Mouse (Mus musculus) granulocyte monocyte progenitor cell, adult 5-6 weeks (primary cell): Measurements from ENCODE around the gene Csnk2a2. TPM values are rescaled to one million over a fixed set of nuclear protein-coding genes. Genes with fewer than 3 reads are reported as not detected.
A peak's percentile ranks its signal among the peaks of the same experiment; 100 is the strongest.

Source experiments
- ATAC-seq: replicated peaks from 2 replicates; pipeline ENCODE4 v1.8.0; 2016; ENCODE audit warnings: mild to moderate bottlenecking, moderate TSS enrichment, inconsistent platforms; ENCODE audit not compliant: poor library complexity, severe bottlenecking
- total RNA-seq, 2 experiments: library from RNA; stranded (forward) in 1 of 2; stranded (reverse) in 1 of 2; fragments of 200-712, 200-1000 nt in 1 of 2; fragments of >200 nt in 1 of 2; fragmentation: Nextera tagmentation in 1 of 2; gene quantifications; 2 replicates each; pipeline ENCODE4 v1.2.3; 2014 to 2017

Gene Csnk2a2
- total RNA-seq (2014; fragmentation: Nextera tagmentation) (78.4 and 99.4 TPM in 2 replicates), total RNA-seq (2017) (22.6 and 43.6 TPM in 2 replicates)

GRCm38 (mm10) chr8:95490006-95490405, at the start of gene Csnk2a2:
Gene Csnk2a2, minus strand, starts transcription at chr8:95490039.
- ATAC-seq, result no peak

GRCm38 (mm10) chr8:95539487-95539886, 49.6 kb upstream of the Csnk2a2 start:
- ATAC-seq, result no peak

GRCm38 (mm10) chr8:95533584-95534387, 43.9 kb upstream of the Csnk2a2 start, which contains the start of gene Ccdc113:
Gene Ccdc113, plus strand, starts transcription at chr8:95534085.
- peak; percentile 87 for ATAC-seq

GRCm38 (mm10) chr8:95532206-95532605, 42.4 kb upstream of the Csnk2a2 start:
- no peak for ATAC-seq

GRCm38 (mm10) chr8:95528750-95529310, 39.0 kb upstream of the Csnk2a2 start:
- no peak for ATAC-seq

GRCm38 (mm10) chr8:95528194-95528593, 38.4 kb upstream of the Csnk2a2 start:
- ATAC-seq, result no peak

GRCm38 (mm10) chr8:95523991-95524390, 34.2 kb upstream of the Csnk2a2 start:
- no peak for ATAC-seq

GRCm38 (mm10) chr8:95516928-95517327, 27.1 kb upstream of the Csnk2a2 start:
- no peak for ATAC-seq

- ATAC-seq, result no peak
These were observed 23.4 kb upstream of the Csnk2a2 start for GRCm38 (mm10) chr8:95513219-95513618.

- no peak for ATAC-seq
These were observed 22.4 kb upstream of the Csnk2a2 start for GRCm38 (mm10) chr8:95512257-95512656.

GRCm38 (mm10) chr8:95506245-95506644, 16.4 kb upstream of the Csnk2a2 start:
- no peak for ATAC-seq

GRCm38 (mm10) chr8:95505606-95506005, 15.8 kb upstream of the Csnk2a2 start:
- ATAC-seq, result no peak

- no peak for ATAC-seq
These were observed 15.0 kb upstream of the Csnk2a2 start for GRCm38 (mm10) chr8:95504835-95505234.

GRCm38 (mm10) chr8:95502431-95502830, 12.6 kb upstream of the Csnk2a2 start:
- ATAC-seq, result no peak

- no peak for ATAC-seq
These were observed 10.6 kb upstream of the Csnk2a2 start for GRCm38 (mm10) chr8:95500436-95500835.

GRCm38 (mm10) chr8:95499266-95500064, 9.6 kb upstream of the Csnk2a2 start:
- ATAC-seq, result no peak

GRCm38 (mm10) chr8:95497821-95498220, 8.0 kb upstream of the Csnk2a2 start:
- ATAC-seq, result no peak

- no peak for ATAC-seq
These were observed 6.6 kb upstream of the Csnk2a2 start for GRCm38 (mm10) chr8:95496420-95496819.

GRCm38 (mm10) chr8:95495444-95495843, 5.6 kb upstream of the Csnk2a2 start:
- ATAC-seq, result no peak

GRCm38 (mm10) chr8:95492057-95492456, 2.2 kb upstream of the Csnk2a2 start:
- ATAC-seq, result no peak
